Mouse (Mus musculus) kidney, adult 2 months (tissue): ENCODE measurements around the gene Reep3. TPM values are rescaled to one million over a fixed set of nuclear protein-coding genes. Genes with fewer than 3 reads are reported as not detected.
A peak's percentile ranks its signal among the peaks of the same experiment; 100 is the strongest.

Experiments
- DNase-seq: peaks from one replicate; pipeline ENCODE4 v3.0.0; 2021
- H3K27ac ChIP-seq: fragments of 200-500 bp; 2 replicates; pipeline ENCODE4 v1.5.1; 2012; ENCODE audit warnings: low read depth, low read length, control low read depth, inconsistent platforms; ENCODE audit not compliant: insufficient read depth
- H3K27me3 ChIP-seq: fragments of 200-500 bp; replicated peaks from 2 replicates; pipeline ENCODE4 v1.6.1; 2012; ENCODE audit warnings: mild to moderate bottlenecking, moderate library complexity, low read length, inconsistent platforms; ENCODE audit not compliant: control insufficient read depth, insufficient read depth
- H3K36me3 ChIP-seq: fragments of 200-500 bp; 2 replicates; pipeline ENCODE4 v1.6.1; 2012; ENCODE audit warnings: mild to moderate bottlenecking, moderate library complexity, low read length, inconsistent platforms; ENCODE audit not compliant: control insufficient read depth, insufficient read depth
- H3K4me1 ChIP-seq: fragments of 200-500 bp; 2 replicates; pipeline ENCODE4 v1.6.1; 2011; ENCODE audit warnings: low read length; ENCODE audit not compliant: control insufficient read depth, insufficient read depth
- H3K4me3 ChIP-seq: fragments of 200-500 bp; 2 replicates; pipeline ENCODE4 v1.5.1; 2011; ENCODE audit warnings: mild to moderate bottlenecking, low read depth, low read length, control low read depth; ENCODE audit not compliant: insufficient read depth
- CTCF ChIP-seq: fragments of 200-500 bp; conservative IDR thresholded peaks from 2 replicates; pipeline ENCODE4 v1.5.1; 2011; ENCODE audit warnings: low read depth, mild to moderate bottlenecking, control low read depth, low read length, moderate library complexity, mixed read lengths; ENCODE audit not compliant: insufficient read depth, insufficient read length
- POLR2A ChIP-seq: fragments of 200-500 bp; IDR thresholded peaks from one replicate; pipeline ENCODE4 v1.6.1; 2011; ENCODE audit warnings: low read depth, low read length, control low read depth
- WGBS: fragments of 180-500 bp; shearing (Covaris S2); methylation state at CpG from one replicate; pipeline ENCODE4 v1.1.7; 2018; 5-methylcytosine and 5-hydroxymethylcytosine counted together
- polyA plus RNA-seq: library from polyadenylated mRNA; depleted of rRNA; stranded (reverse); fragments of >200 nt; gene quantifications from 2 replicates; pipeline ENCODE4 v1.2.3, GENCODE M21; 2012

Gene Reep3
- polyA plus RNA-seq, 1 experiment, result 26.0 TPM

DNA sequence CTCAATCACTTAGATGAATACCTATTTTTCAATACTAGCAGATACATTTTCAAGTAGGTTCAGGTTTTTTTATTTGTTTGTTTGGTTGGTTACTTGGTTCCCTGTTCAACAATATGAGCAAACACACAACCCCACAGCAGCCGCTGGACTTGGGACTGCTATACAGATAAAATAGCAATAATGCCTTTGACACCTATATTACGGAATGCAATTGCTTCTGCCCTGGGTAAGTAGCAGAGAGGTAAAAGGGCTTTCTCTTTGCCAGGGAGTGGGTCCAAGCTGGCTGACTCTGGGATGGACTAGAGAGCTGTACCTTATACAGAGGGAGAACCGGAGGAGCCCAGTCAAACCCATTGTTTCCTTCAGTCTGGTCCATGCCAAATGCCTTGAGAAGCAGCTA lies 56.3 kb downstream of the Reep3 start:
- H3K4me1 ChIP-seq, result peaks cover 18% of the 10 kb centered on the region; the same call in 1 of the 2 replicates
- no peaks in the 10 kb centered on the region for H3K27me3 ChIP-seq
- no peak for DNase-seq
- no peak overlapping the region for H3K4me3 ChIP-seq
- 83% methylated on average over 3 of the region's 3 CpGs for WGBS
- TF ChIP-seq POLR2A (no peak), CTCF (no peak)
- no peak overlapping the region for H3K27ac ChIP-seq
- no peaks in the 10 kb centered on the region; the same call in 1 of the 2 replicates for H3K36me3 ChIP-seq

DNA sequence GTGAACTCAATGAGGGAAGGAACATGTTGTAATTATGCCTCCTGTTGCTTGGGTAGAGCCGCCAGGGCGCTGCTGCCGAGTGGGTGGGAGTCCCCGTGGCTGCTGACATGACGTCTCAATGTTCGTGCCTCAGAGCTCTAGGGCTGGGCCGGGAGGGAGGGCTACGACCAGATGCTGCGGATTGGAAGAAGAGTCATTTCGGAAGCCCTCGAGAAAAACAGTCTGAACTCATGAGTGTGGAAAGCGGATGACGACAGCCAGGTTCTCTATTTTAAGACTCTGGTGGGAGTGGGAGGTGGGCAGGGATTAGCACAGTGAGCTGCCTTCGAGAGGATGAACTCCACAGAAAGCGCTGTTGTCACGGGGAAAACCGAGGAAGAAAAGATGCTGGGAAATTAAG lies 57.7 kb downstream of the Reep3 start:
- Histone ChIP-seq H3K27me3 (no peaks in the 10 kb centered on the region), H3K27ac (no peak overlapping the region), H3K36me3 (no peaks in the 10 kb centered on the region; the same call in 1 of the 2 replicates), H3K4me3 (no peak overlapping the region), H3K4me1 (peaks cover 8% of the 10 kb centered on the region; the same call in 1 of the 2 replicates)
- 76% methylated on average over 17 of the region's 17 CpGs for WGBS
- no peak for DNase-seq
- TF ChIP-seq POLR2A (no peak), CTCF (no peak)

DNA sequence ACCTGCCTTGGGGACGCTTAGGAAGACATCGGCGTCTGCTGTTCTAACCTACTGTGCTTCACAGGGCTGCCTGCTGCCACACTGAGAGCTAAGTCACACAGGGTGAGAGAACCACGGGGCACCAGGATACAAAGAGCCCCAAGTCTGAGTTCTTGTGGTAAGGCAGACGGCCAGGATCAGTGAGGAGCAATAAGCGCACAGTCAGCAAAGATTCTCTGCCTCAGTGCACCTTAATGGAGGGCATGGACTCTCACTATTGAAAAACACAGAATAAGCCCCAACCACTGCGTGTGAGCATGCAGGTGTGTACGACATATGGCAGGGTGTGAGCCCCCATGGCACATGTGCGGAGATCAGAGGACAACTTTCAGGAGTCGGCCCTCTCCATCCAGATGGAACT lies 60.2 kb downstream of the Reep3 start:
- 93% methylated on average over 10 of the region's 10 CpGs for WGBS

DNA sequence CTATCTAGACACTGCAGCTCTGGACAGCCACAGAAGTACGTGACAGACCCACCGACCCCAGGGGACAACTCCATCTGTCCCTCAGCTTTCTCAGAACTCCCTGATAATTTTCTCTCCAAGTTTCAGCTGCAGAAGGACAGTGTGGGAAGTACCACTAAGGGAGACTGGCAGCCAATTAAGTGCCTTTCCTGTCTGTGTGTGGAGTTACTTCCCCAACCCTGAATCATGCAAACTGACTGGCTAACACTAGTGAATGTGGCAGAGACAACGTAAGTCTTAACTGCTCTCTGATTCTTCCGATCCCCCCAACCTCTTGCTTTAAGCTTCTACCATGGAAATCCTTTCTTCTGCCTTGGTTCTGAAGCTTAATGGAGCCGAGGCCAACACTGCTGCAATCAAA lies 60.6 kb downstream of the Reep3 start:
- Histone ChIP-seq H3K4me3 (no peak overlapping the region), H3K27ac (no peak overlapping the region), H3K36me3 (no peaks in the 10 kb centered on the region; the same call in 1 of the 2 replicates), H3K4me1 (no peaks in the 10 kb centered on the region; the same call in 1 of the 2 replicates), H3K27me3 (no peaks in the 10 kb centered on the region)
- TF ChIP-seq POLR2A, result no peak
- no peak for TF ChIP-seq CTCF
- 81% methylated on average over 5 of the region's 5 CpGs for WGBS
- no peak for DNase-seq

More for the DNA sequence above, 60.2 kb downstream of the Reep3 start:
- Histone ChIP-seq H3K4me3 (no peak overlapping the region), H3K36me3 (no peaks in the 10 kb centered on the region; the same call in 1 of the 2 replicates), H3K27ac (no peak overlapping the region), H3K4me1 (no peaks in the 10 kb centered on the region; the same call in 1 of the 2 replicates), H3K27me3 (no peaks in the 10 kb centered on the region)
- TF ChIP-seq POLR2A, result no peak
- no peak for TF ChIP-seq CTCF
- no peak for DNase-seq

DNA sequence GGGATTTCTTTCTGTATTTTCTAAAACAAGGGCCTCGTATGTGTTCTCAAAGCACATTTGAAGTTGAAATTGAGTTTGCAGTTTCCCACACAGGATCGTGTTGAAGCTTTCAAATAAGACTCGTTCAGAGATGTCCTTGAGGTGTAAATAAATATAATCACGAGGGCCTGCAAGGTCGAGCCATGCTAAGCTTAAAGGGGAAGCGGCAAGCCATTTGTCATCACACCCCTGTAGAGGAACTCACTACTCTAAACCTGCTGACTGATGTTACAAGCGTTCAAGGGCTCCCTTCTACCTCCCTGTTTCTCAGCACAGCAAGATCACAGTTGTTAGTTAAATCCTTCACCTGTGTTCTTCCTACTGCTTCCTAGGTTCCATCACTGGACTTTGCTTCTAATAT lies 65.6 kb downstream of the Reep3 start:
- H3K36me3 ChIP-seq, result no peaks in the 10 kb centered on the region; the same call in 1 of the 2 replicates
- 59% methylated on average over 7 of the region's 7 CpGs for WGBS
- DNase-seq, result no peak
- H3K27me3 ChIP-seq, result no peaks in the 10 kb centered on the region
- H3K27ac ChIP-seq, result no peak overlapping the region
- no peak overlapping the region for H3K4me3 ChIP-seq
- no peak for TF ChIP-seq POLR2A
- TF ChIP-seq CTCF, result no peak
- H3K4me1 ChIP-seq, result peaks cover 4% of the 10 kb centered on the region

DNA sequence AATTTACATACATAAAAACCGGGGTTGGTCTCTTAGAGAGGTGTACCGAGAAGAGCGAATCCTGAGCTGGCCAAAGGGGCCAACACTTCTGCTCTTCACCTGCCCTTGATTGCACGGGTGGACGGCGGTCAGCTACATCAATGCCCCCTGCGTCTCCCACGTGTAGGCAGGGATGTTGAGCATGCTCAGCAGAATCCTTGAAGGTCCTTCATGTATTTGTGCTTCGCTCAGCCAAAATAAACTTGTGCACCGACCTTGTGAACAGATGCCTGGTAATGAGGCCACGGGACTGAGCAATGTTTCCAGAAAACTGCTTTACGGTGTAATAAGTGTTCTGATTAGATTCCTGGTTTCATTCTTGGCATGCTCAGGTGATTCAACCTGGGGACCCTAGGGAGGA lies 67.4 kb downstream of the Reep3 start:
- no peak for TF ChIP-seq CTCF
- TF ChIP-seq POLR2A, result no peak
- Histone ChIP-seq H3K27ac (peak overlapping the region; percentile 60; the same call in 1 of the 2 replicates), H3K4me1 (peaks cover 13% of the 10 kb centered on the region), H3K4me3 (no peak overlapping the region), H3K27me3 (no peaks in the 10 kb centered on the region), H3K36me3 (no peaks in the 10 kb centered on the region; the same call in 1 of the 2 replicates)
- DNase-seq, result peak; percentile 88
- 43% methylated on average over 12 of the region's 12 CpGs for WGBS

DNA sequence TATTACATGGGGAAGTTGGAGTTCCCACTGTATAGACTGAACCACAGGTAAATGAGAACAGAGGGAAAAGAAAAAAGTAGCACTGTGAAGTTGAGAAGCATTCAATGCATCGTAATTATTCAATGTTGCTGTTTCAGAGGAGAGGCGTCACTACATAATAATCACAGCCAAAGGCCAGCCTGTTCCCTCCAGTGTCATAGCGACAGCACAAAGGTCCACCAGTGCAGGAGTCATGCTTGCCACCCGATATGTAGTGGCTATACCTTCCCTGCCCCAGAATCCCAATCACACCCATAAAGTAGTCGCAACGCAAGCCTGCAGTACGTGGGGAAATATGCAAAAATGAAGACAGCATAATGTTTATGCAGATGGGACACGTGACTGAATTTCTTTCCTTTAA lies 70.4 kb downstream of the Reep3 start:
- Histone ChIP-seq H3K27me3 (no peaks in the 10 kb centered on the region), H3K4me1 (peaks cover 13% of the 10 kb centered on the region), H3K36me3 (no peaks in the 10 kb centered on the region; the same call in none of the 2 replicates), H3K27ac (peak overlapping the region; percentile 79; the same call in 1 of the 2 replicates), H3K4me3 (no peak overlapping the region)
- 68% methylated on average over 8 of the region's 8 CpGs for WGBS
- TF ChIP-seq CTCF, result no peak
- no peak for TF ChIP-seq POLR2A
- DNase-seq, result no peak
